Mouse (Mus musculus): Measurements from ENCODE around the gene Olfr101.

Olfr101 gene

GRCm38 (mm10) chr17:37304213-37304612, at the start of gene Olfr101:
TSS of gene Olfr101 (minus strand) at chr17:37304313.
- DNase-seq (ENCODE audit: low spot score in 2 of 2), result no peak

GRCm38 (mm10) chr17:37339598-37339997, 35.5 kb upstream of the Olfr101 start, which contains the start of gene Olfr103:
TSS of gene Olfr103 (minus strand) at chr17:37339698.
- DNase-seq (ENCODE audit: low spot score in 2 of 2), result no peak

GRCm38 (mm10) chr17:37316954-37317353, 12.8 kb upstream of the Olfr101 start, which contains the start of gene Olfr102:
TSS of gene Olfr102 (minus strand) at chr17:37317054.
- DNase-seq (ENCODE audit: low spot score in 2 of 2), result no peak

- DNase-seq (ENCODE audit: low spot score in 2 of 2), result no peak
Observed at GRCm38 (mm10) chr17:37310146-37310699, 6.1 kb upstream of the Olfr101 start.

DNA sequence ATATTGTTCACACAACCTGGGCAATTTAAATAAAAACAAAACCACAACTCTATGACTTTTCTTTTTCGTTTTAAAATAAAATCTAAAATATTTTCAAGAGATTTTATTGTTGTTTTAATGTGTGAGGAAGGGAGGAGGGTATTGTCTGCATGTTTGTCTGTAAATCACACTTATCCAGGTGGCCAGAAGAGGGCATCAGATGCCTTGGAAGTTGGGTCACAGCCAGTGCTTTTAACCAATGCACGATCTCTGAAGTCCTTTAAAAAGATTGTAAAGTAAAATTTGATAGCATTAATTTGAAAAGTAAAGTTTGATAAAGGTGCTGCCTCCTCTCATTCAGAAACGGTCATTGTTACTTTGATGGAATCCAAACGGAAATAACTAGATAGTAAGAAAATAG, 4.4 kb upstream of the Olfr101 start:
- DNase-seq (ENCODE audit: low spot score in 2 of 2), result no peak

GRCm38 (mm10) chr17:37283360-37283759, 20.8 kb downstream of the Olfr101 start, which contains the start of gene Olfr99:
TSS of gene Olfr99 (minus strand) at chr17:37283460.
- no peak for DNase-seq (ENCODE audit: low spot score in 2 of 2)

DNA sequence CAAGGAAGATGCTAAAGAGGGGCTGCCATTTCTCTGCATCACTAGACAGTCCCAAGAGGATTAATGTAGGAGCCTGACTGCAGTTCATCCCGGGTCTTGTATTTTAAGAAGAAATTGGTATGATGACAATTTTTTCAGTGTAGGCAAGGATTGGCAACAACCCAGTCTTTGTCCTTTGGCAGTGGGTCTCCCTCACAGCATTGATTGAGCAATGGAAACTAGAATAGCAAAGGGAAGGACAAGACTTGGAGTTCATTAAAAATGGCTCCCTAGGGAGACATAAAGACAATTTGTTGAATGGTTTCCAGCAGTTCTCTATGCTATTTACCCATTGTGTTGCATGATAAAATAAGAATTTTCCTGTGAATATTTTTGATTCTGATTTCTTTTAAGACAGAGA, 23.8 kb downstream of the Olfr101 start:
- no peak for DNase-seq (ENCODE audit: low spot score in 2 of 2)

GRCm38 (mm10) chr17:37276573-37276972, 27.5 kb downstream of the Olfr101 start:
- DNase-seq (ENCODE audit: low spot score in 2 of 2), result no peak

DNA sequence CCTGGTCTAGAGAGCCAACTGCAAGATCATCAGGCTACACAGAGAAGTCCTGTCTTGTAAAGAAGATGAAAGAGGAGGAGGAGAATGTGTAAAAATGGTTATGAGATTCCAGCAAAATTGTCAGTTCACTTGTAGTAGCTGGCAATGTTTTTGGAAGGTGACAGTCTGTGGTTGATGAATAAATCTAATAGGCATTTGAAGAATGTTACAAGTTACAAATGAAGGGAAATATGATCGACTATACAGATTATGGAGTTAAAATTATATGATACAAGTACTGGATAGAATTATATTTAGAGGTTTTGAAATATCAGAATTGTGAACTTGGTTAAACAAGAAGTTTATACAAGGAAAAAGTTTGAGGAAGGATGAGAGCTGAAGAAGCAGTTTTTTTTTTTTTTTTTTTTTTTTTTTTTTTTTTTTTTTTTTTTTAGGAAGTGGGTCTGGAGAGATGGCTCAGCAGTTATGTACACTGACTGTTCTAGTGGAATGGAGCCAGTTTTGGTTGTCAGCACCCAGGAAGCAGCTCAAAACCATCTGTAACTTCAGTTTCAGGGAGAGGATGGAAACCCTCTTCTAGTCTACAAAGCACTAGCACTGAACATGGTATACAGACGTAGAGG, 28.4 kb downstream of the Olfr101 start:
- no peak for DNase-seq (ENCODE audit: low spot score in 2 of 2)

DNA sequence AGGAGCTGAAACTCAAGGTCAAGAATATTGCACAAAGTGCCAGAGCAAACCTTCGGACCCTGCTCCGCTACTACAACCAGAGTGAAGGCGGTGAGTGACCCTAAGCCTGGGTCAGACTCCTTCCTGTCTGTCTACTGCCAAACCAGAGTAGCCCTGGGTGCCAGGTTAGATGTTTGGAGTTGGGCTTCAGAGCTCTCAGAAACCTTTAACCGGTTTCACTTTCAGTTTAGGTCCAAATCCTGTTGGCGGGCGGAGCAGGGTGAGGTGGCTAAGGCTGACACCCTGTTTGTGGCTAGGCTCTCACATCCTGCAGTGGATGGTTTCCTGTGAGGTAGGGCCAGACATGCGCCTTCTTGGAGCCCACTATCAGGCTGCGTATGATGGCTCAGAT, 33.4 kb downstream of the Olfr101 start:
- no peak for DNase-seq (ENCODE audit: low spot score in 2 of 2)

DNA sequence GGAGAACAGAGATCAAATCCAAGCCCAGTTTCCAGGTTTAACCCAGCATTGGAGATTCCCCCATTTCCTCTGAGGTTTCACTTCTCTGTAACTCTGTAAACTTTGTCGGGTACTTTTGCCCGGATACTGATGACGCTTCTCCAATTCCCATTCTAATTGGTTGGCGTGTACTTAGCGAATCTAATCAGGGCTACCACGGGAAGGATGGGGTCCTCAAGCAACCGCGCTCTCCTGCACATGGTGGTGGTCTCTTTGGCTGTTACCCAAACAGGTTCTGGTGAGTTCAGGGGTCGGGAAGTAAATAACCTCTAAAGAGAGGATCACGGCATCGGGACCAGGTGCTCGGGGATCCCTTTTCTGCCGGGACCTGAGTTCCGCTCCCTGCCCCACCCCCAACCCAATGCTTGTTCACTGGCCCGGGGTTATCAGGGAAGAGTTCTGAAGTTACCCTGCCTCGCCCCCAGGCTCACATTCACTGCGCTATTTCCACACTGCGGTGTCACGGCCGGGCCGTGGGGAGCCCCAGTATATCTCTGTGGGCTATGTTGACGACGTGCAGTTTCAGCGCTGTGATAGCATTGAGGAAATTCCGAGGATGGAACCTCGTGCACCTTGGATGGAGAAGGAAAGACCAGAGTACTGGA, 33.9 kb downstream of the Olfr101 start, which contains the start of gene H2-M3:
H2-M3 (plus strand) TSS at position 163 of the 644 bp plus-strand sequence.
- DNase-seq (ENCODE audit: low spot score in 2 of 2), result peak; percentile 83 to 87

GRCm38 (mm10) chr17:37263626-37264025, 40.5 kb downstream of the Olfr101 start, which contains the start of gene Olfr98:
TSS of gene Olfr98 (minus strand) at chr17:37263749.
- DNase-seq (ENCODE audit: low spot score in 2 of 2), result no peak

DNA sequence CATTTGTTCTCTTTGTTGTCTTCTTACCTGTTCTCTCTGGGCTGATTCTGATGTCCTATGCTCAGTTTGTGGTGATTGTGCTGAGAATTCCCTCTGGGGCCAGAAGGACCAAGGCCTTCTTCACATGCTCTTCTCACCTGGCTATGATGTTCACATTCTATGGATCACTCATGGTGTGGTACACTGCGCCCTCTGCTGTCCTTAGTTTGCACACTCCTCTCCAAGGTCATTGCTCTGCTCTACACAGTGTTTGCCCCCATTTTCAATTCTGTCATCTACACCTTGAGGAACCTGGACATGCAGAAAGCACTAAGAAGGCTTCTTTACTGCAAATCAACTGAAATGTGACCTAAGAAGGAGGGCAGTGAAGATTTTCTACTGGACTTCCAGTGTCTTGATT, 53.6 kb downstream of the Olfr101 start:
- no peak for DNase-seq (ENCODE audit: low spot score in 2 of 2)

- DNase-seq (ENCODE audit: low spot score in 2 of 2), result no peak
Observed at GRCm38 (mm10) chr17:37249460-37249859, 54.7 kb downstream of the Olfr101 start.

All from cerebellum, postnatal 4 days (tissue).